Mouse (Mus musculus): ENCODE results near the gene Aqp3.

GRCm38 (mm10) chr4:41046254-41046795 is 51.7 kb downstream of the Aqp3 start:
- TF ChIP-seq POLR2A (IDR thresholded peaks at IDR 0.05; ENCODE audit: control insufficient read depth, low read depth, low read length): no peak
- TF ChIP-seq CTCF (IDR thresholded peaks at IDR 0.05; ENCODE audit: control insufficient read depth, insufficient read depth, insufficient replicate concordance, low read depth, low read length): no peak
